Mouse (Mus musculus) gastrocnemius, postnatal 25 days (tissue): ENCODE measurements at regions not wholly inside any gene's neighbourhood (a gene's known extent, or its start where the extent isn't known, plus 50 kb on each side); places are given as distances from the start of the nearest gene placed in this dataset.

Experiments used
- DNase-seq: peaks from one replicate; pipeline ENCODE4 v3.0.0; 2022

- no peak for DNase-seq
Measured at GRCm38 (mm10) chr14:66584699-66585098, 575.7 kb upstream of the Gulo start.

GRCm38 (mm10) chr14:66579904-66580492 lies 571.0 kb upstream of the Gulo start:
- no peak for DNase-seq

GRCm38 (mm10) chr14:66566600-66566999 lies 557.6 kb upstream of the Gulo start:
- DNase-seq: no peak

GRCm38 (mm10) chr14:66562744-66563143 lies 553.7 kb upstream of the Gulo start:
- no peak for DNase-seq

- DNase-seq: no peak
Measured at GRCm38 (mm10) chr14:66561715-66562114, 552.7 kb upstream of the Gulo start.

GRCm38 (mm10) chr14:66561042-66561590 lies 552.1 kb upstream of the Gulo start:
- no peak for DNase-seq

- no peak for DNase-seq
Measured at GRCm38 (mm10) chr14:66558393-66558792, 549.4 kb upstream of the Gulo start.

GRCm38 (mm10) chr14:66557631-66558030 lies 548.6 kb upstream of the Gulo start:
- peak; percentile 76 for DNase-seq

- no peak for DNase-seq
Measured at GRCm38 (mm10) chr14:66538498-66538897, 529.5 kb upstream of the Gulo start.

- no peak for DNase-seq
Measured at GRCm38 (mm10) chr14:66534671-66535070, 525.7 kb upstream of the Gulo start.

- no peak for DNase-seq
Measured at GRCm38 (mm10) chr14:66528135-66528534, 519.1 kb upstream of the Gulo start.

- no peak for DNase-seq
Measured at GRCm38 (mm10) chr14:66527061-66527460, 518.1 kb upstream of the Gulo start.

GRCm38 (mm10) chr14:66522856-66523400 lies 513.9 kb upstream of the Gulo start:
- peak; percentile 69 for DNase-seq

- DNase-seq: no peak
Measured at GRCm38 (mm10) chr14:66521836-66522629, 513.0 kb upstream of the Gulo start.

GRCm38 (mm10) chr14:66516770-66517169 lies 507.8 kb upstream of the Gulo start:
- DNase-seq: no peak

GRCm38 (mm10) chr14:66510750-66511149 lies 501.7 kb upstream of the Gulo start:
- no peak for DNase-seq

- DNase-seq: no peak
Measured at GRCm38 (mm10) chr14:66510218-66510617, 501.2 kb upstream of the Gulo start.

GRCm38 (mm10) chr14:66509706-66510105 lies 500.7 kb upstream of the Gulo start:
- no peak for DNase-seq

- no peak for DNase-seq
Measured at GRCm38 (mm10) chr14:66501995-66502394, 493.0 kb upstream of the Gulo start.

GRCm38 (mm10) chr14:66499896-66500295 lies 490.9 kb upstream of the Gulo start:
- peak; percentile 81 for DNase-seq

GRCm38 (mm10) chr14:66495146-66495545 lies 486.1 kb upstream of the Gulo start:
- no peak for DNase-seq

- DNase-seq: peak; percentile 56
Measured at GRCm38 (mm10) chr14:66494518-66494923, 485.5 kb upstream of the Gulo start.

GRCm38 (mm10) chr14:66493691-66494121 lies 484.7 kb upstream of the Gulo start:
- no peak for DNase-seq
